Mouse (Mus musculus) stomach, postnatal 0 days (tissue): ENCODE measurements around the gene Chka.

ENCODE experiments used
- CTCF ChIP-seq: IDR thresholded peaks from 2 replicates; pipeline ENCODE4 v1.5.1; 2016; ENCODE audit warnings: antibody characterized with exemption, low read depth, mild to moderate bottlenecking, moderate library complexity
- EP300 ChIP-seq: optimal IDR thresholded peaks from 2 replicates; pipeline ENCODE3; 2016; ENCODE audit warnings: antibody characterized with exemption

DNA sequence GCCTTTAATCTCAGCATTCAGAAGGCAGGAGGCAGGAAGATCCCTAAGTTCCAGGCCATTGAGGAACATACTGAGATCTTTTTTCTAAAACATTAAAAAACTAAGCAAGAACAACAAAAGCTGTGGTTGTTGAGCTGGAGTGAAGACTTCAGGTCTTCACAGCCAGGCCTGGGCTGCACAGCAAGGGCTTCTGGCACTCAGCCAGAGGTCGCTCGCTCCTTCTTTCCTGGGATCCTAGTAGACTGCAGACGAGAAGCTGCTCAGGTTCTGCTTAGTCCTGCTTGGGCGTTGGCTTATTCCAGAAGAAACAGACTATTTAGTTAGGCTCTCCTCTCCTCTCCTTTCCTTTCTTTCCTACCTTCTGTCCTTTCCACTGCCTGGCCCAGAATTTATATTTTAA, 20.8 kb downstream of the Chka start:
- no peak for TF ChIP-seq CTCF
- TF ChIP-seq EP300 = no peak
